Mouse (Mus musculus) kidney, adult 2 months (tissue): ENCODE data around the gene Plekha6.
A peak's percentile ranks its signal among the peaks of the same experiment; 100 is the strongest.

Experiments used
- CTCF ChIP-seq: fragments of 200-500 bp; conservative IDR thresholded peaks from 2 replicates; pipeline ENCODE4 v1.5.1; 2011; ENCODE audit warnings: low read depth, mild to moderate bottlenecking, control low read depth, low read length, moderate library complexity, mixed read lengths; ENCODE audit not compliant: insufficient read depth, insufficient read length
- POLR2A ChIP-seq: fragments of 200-500 bp; IDR thresholded peaks from one replicate; pipeline ENCODE4 v1.6.1; 2011; ENCODE audit warnings: low read depth, low read length, control low read depth

- peak; percentile 91 for TF ChIP-seq CTCF
- TF ChIP-seq POLR2A: no peak
Observed at GRCm38 (mm10) chr1:133181072-133182015, 17.3 kb downstream of the Plekha6 start.
